25 mouse cellular contexts compared by ENCODE assay signal in the genomic region with DNA sequence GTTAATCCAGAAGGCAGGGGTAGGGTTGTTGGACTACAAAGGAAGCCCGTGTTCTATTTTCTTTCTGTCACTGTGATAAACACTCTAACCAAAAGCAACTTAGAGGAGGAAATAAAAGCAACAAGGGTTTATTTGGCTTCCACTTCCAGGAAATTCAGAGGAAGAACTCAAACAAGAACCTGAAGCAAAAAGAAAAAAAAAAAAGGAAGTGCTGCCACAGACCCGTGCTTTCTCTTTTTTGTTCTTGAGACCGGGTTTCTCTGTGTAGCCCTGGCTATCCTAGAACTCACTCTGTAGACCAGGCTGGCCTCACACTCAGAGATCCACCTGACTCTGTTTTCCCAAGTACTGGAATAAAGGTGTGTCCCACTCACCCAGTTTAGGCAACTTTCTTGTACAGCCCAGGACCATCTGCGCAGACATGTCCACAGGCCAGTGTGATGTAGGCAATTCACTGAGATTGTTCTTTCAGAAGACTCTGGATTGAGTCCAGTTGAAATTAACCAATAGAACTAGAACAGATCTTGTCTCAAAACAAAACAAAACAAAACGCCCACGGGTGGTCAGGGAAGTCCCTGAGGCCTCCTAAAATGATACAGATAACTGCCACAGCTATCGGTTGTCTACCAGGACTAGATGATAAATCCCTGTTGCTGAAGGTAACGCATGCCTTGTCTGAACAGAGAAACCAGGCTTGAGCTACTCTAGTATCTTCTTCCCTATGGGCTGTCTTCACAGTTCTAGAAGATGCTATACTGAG. TPM values are rescaled to one million over a fixed set of nuclear protein-coding genes. Genes with fewer than 3 reads are reported as not detected.
DNase-seq lines count a peak whose midpoint lies in the region; ATAC-seq and TF ChIP-seq lines count a peak whose summit lies in the region.
"Had no signal": no experiment of that assay in that cellular context is flagged by ENCODE, and none has a peak within 500 bp of the region (broad histone marks: within the 10 kb centered on the region; RNA-seq: fewer than 3 reads in every experiment).

No protein-coding gene starts in this region.

- peak overlapping the region; percentile 19; the same call in 1 of the 2 replicates for H3K27ac ChIP-seq in heart, adult 2 months
- no peak overlapping the region for H3K27ac ChIP-seq in CH12.LX (ENCODE audit: insufficient read depth, low read depth)
- H3K27ac ChIP-seq: embryonic facial prominence, embryonic 15.5 days; heart, embryonic 13.5 days; hindbrain, embryonic 12.5 days; liver, embryonic 13.5 days; midbrain, embryonic 10.5 days; neural tube, embryonic 13.5 days had no signal

- peaks cover 4% of the 10 kb centered on the region for H3K4me1 ChIP-seq in heart, adult 2 months (ENCODE audit: control insufficient read depth, insufficient read depth, low read length)
- H3K4me1 ChIP-seq in CH12.LX (ENCODE audit: control insufficient read depth in 1 of 2, insufficient read depth in 2 of 2): peaks cover 0 to 20% of the 10 kb centered on the region in 2 experiments; a peak in 3 of 4 replicates
- H3K4me1 ChIP-seq: embryonic facial prominence, embryonic 15.5 days; heart, embryonic 13.5 days; hindbrain, embryonic 12.5 days; midbrain, embryonic 10.5 days; neural tube, embryonic 13.5 days had no signal

- no peak for DNase-seq in heart, adult 2 months
- no peak for DNase-seq in heart, postnatal 36 days
- no peak for DNase-seq in CH12.LX (ENCODE audit: extremely low read depth)
- DNase-seq in cerebellum, postnatal 10 days: no peak
- no peak for DNase-seq in spleen, adult 18-20 months
- DNase-seq in lung, postnatal 14 days: no peak
- DNase-seq: adrenal gland, adult 8-10 months; cerebellum, adult 18-20 months; heart, adult 11 months; heart, postnatal 14 days; kidney, adult 18-20 months; liver, embryonic 13.5 days; lung, embryonic 14.5 days; lung, postnatal 36 days; thymus, adult 18-20 months; thymus, postnatal 36 days had no signal

- H3K4me3 ChIP-seq in heart, adult 2 months: no peak overlapping the region
- H3K4me3 ChIP-seq in CH12.LX (replicated peaks in 1 of 3; ENCODE audit: low read depth in 2 of 3, low read length in 2 of 3, poor library complexity in 1 of 3): no peak overlapping the region
- H3K4me3 ChIP-seq: embryonic facial prominence, embryonic 15.5 days; heart, embryonic 13.5 days; hindbrain, embryonic 12.5 days; liver, embryonic 13.5 days; midbrain, embryonic 10.5 days; myocyte; neural tube, embryonic 13.5 days had no signal

- H3K9me3 ChIP-seq in CH12.LX (replicated peaks; ENCODE audit: low read length): peaks cover 4% of the 10 kb centered on the region
- H3K9me3 ChIP-seq: embryonic facial prominence, embryonic 15.5 days; heart, embryonic 13.5 days; hindbrain, embryonic 12.5 days; liver, embryonic 13.5 days; midbrain, embryonic 10.5 days; neural tube, embryonic 13.5 days had no signal

- dilution Hi-C loops in CH12.LX (cut with MboI; ENCODE audit: extremely low pct_ligation_motif_present, extremely low pct_unique_long_range_greater_than_20kb, low sequenced_read_pairs): no loop called here

- no peak overlapping the region for H3K4me2 ChIP-seq in CH12.LX (ENCODE audit: insufficient read depth, low read depth, poor library complexity, severe bottlenecking)
- H3K4me2 ChIP-seq: embryonic facial prominence, embryonic 15.5 days; heart, embryonic 13.5 days; hindbrain, embryonic 12.5 days; liver, embryonic 13.5 days; lung, embryonic 14.5 days; neural tube, embryonic 13.5 days had no signal

- no peaks in the 10 kb centered on the region for H3K27me3 ChIP-seq in heart, adult 2 months (ENCODE audit: control insufficient read depth, insufficient read depth, low read length)
- H3K27me3 ChIP-seq in CH12.LX (replicated peaks): no peaks in the 10 kb centered on the region
- H3K27me3 ChIP-seq: embryonic facial prominence, embryonic 15.5 days; heart, embryonic 13.5 days; hindbrain, embryonic 12.5 days; liver, embryonic 13.5 days; neural tube, embryonic 13.5 days had no signal

- no peak for TF ChIP-seq CTCF in heart, adult 2 months (IDR thresholded peaks at IDR 0.05)
- TF ChIP-seq CTCF in CH12.LX (conservative IDR thresholded peaks at IDR 0.05 in 1 of 2, IDR thresholded peaks at IDR 0.05 in 1 of 2; ENCODE audit: low read depth in 2 of 2, low read length in 2 of 2): no peak

- no peak for TF ChIP-seq EP300 in heart, adult 2 months (IDR thresholded peaks at IDR 0.05; ENCODE audit: insufficient read depth, low read depth, low read length)
- TF ChIP-seq EP300 in CH12.LX (IDR thresholded peaks at IDR 0.05; ENCODE audit: low read length): no peak

- in situ Hi-C loops in CH12.LX (cut with MboI; ENCODE audit: low pct_ligation_motif_present, low pct_unique_long_range_greater_than_20kb, low sequenced_read_pairs): no loop called here

- no peak for TF ChIP-seq POLR2A in heart, adult 2 months (IDR thresholded peaks at IDR 0.05; ENCODE audit: insufficient read depth, low read depth, low read length)
- no peak for TF ChIP-seq POLR2A in CH12.LX (IDR thresholded peaks at IDR 0.05; ENCODE audit: low read depth, low read length)

- intact Hi-C loops in heart, adult 2 months (cut with DNase I): no loop called here
- intact Hi-C loops in heart, postnatal 36 days (cut with DNase I): no loop called here

- peaks cover 9% of the 10 kb centered on the region for H3K36me3 ChIP-seq in heart, adult 2 months (ENCODE audit: control insufficient read depth, insufficient read depth, low read length)
- H3K36me3 ChIP-seq in CH12.LX (replicated peaks in 1 of 2; ENCODE audit: control insufficient read depth in 1 of 2, insufficient read depth in 1 of 2, low read length in 1 of 2): no peaks in the 10 kb centered on the region
- H3K36me3 ChIP-seq: embryonic facial prominence, embryonic 15.5 days; heart, embryonic 13.5 days; hindbrain, embryonic 12.5 days; liver, embryonic 13.5 days; midbrain, embryonic 10.5 days; neural tube, embryonic 13.5 days had no signal

- no peak overlapping the region for H3K9ac ChIP-seq in heart, adult 2 months (ENCODE audit: low read depth, low read length)
- H3K9ac ChIP-seq in CH12.LX (ENCODE audit: insufficient read depth, low read depth): no peak overlapping the region
- H3K9ac ChIP-seq: embryonic facial prominence, embryonic 15.5 days; heart, embryonic 13.5 days; hindbrain, embryonic 12.5 days; liver, embryonic 13.5 days; lung, embryonic 14.5 days; neural tube, embryonic 13.5 days had no signal

- ATAC-seq in granulocyte monocyte progenitor cell, adult 5-6 weeks (replicated peaks; ENCODE audit: poor library complexity, severe bottlenecking): 0 out of 2 replicates have a peak, but pooled peaks have one; percentile 18
- ATAC-seq: forebrain, embryonic 14.5 days; midbrain, embryonic 16.5 days had no signal

- 47% methylated on average over 8 of the region's 8 CpGs for WGBS in heart, adult 2 months

- TF ChIP-seq RAD21 in CH12.LX (IDR thresholded peaks at IDR 0.05; ENCODE audit: low read depth, low read length): no peak

- H3K79me2 ChIP-seq in heart, adult 2 months (replicated peaks; ENCODE audit: control insufficient read depth, insufficient read depth, low read length): no peaks in the 10 kb centered on the region; the same call in 1 of the 2 replicates
- H3K79me2 ChIP-seq in CH12.LX (replicated peaks; ENCODE audit: control insufficient read depth, extremely low read depth, insufficient read depth, poor library complexity, severe bottlenecking): no peaks in the 10 kb centered on the region

TF ChIP-seq in CH12.LX, 34 proteins besides CTCF, POLR2A, EP300 and RAD21:
- TF ChIP-seq TCF12 (IDR thresholded peaks at IDR 0.05; ENCODE audit: low read depth, low read length) (no peak), ELF1 (IDR thresholded peaks at IDR 0.05; ENCODE audit: low read depth, low read length) (0 out of 2 replicates have a peak, but pooled peaks have one; percentile 24), ZNF384 (IDR thresholded peaks at IDR 0.05; ENCODE audit: low read depth, low read length) (peak; percentile 77)
TF ChIP-seq in CH12.LX: peak in this region for 2.

RNA-seq across cellular contexts. Expression of a gene that starts 15.8 kb away (rescaled TPM):
- total RNA-seq in heart, adult 2 months (2021): 10 to 100 TPM; 62.7 to 63.6 TPM
- polyA plus RNA-seq in heart, adult 2 months (2012; rRNA removed): 57.0 and 72.2 TPM in 2 replicates
- 10 to 100 TPM; 61.9 to 65.0 TPM for total RNA-seq in heart, postnatal 36 days (2021)
- total RNA-seq in CH12.LX (2012; rRNA removed) (40.3 and 43.4 TPM in 2 replicates), CH12.LX (2014; rRNA removed) (40.0 and 43.5 TPM in 2 replicates)
- polyA plus RNA-seq in CH12.LX (2012; ENCODE audit: insufficient read length, low read depth): 27.5 and 29.8 TPM in 2 replicates
- total RNA-seq in granulocyte monocyte progenitor cell, adult 5-6 weeks (2014; fragmentation: Nextera tagmentation): 58.4 and 62.3 TPM in 2 replicates
- 75.4 and 85.1 TPM in 2 replicates for total RNA-seq in granulocyte monocyte progenitor cell, adult 5-6 weeks (2017)
